ENCODE assay signal across 8 mouse cellular contexts in genomic region chr7:55841445-55841844, GRCm38 (mm10). TPM values are rescaled to one million over a fixed set of nuclear protein-coding genes. Genes with fewer than 3 reads are reported as not detected.
DNase-seq lines count a peak whose midpoint lies in the region; ATAC-seq lines count a peak whose summit lies in the region.

Gene Cyfip1 (plus strand): TSS chr7:55841745.

- ATAC-seq in neural tube, embryonic 11.5 days (ENCODE audit: insufficient read depth, low FRiP score, low TSS enrichment) = 0 out of 2 replicates have a peak, but pooled peaks have one; percentile 0
- ATAC-seq in embryonic facial prominence, embryonic 11.5 days (replicated peaks; ENCODE audit: insufficient number of reproducible peaks, low FRiP score, low TSS enrichment, low read depth) = peak; percentile 32; the same call in 1 of the 2 replicates
- ATAC-seq in heart, embryonic 12.5 days (ENCODE audit: insufficient number of reproducible peaks, low FRiP score) = no peak
- ATAC-seq in monocyte, adult 5-6 weeks (replicated peaks; ENCODE audit: insufficient number of reproducible peaks, low FRiP score, low TSS enrichment, poor library complexity, severe bottlenecking) = no peak

- no peak for DNase-seq in neural tube, embryonic 11.5 days (ENCODE audit: low spot score)
- DNase-seq in neural tube, embryonic 10.5 days (ENCODE audit: extremely low spot score, low spot score) = no peak
- peak; percentile 3 for DNase-seq in embryonic facial prominence, embryonic 11.5 days (ENCODE audit: low spot score)
- DNase-seq in left cerebral cortex, postnatal 10 days (ENCODE audit: extremely low spot score in 1 of 2, low spot score in 2 of 2) = no peak
- DNase-seq in urinary bladder, adult 18-20 months (ENCODE audit: low spot score in 2 of 2) = no peak
- DNase-seq in right cerebral cortex, postnatal 4 days = no peak

- peak within 1 kb of the TSS; percentile 73 for H3K4me2 ChIP-seq in neural tube, embryonic 11.5 days (ENCODE audit: low read depth)
- peak within 1 kb of the TSS; percentile 59 for H3K4me2 ChIP-seq in embryonic facial prominence, embryonic 11.5 days (ENCODE audit: low read depth, low read length)
- H3K4me2 ChIP-seq in heart, embryonic 12.5 days = peak within 1 kb of the TSS; percentile 96

- no peaks in the 10 kb centered on the region for H3K27me3 ChIP-seq in neural tube, embryonic 11.5 days (ENCODE audit: control insufficient read depth, insufficient read depth, low read length)
- no peaks in the 10 kb centered on the region for H3K27me3 ChIP-seq in embryonic facial prominence, embryonic 11.5 days (ENCODE audit: control insufficient read depth, insufficient read depth, low read length)
- no peaks in the 10 kb centered on the region for H3K27me3 ChIP-seq in heart, embryonic 12.5 days (replicated peaks)

- no peaks in the 10 kb centered on the region for H3K36me3 ChIP-seq in neural tube, embryonic 11.5 days (ENCODE audit: control insufficient read depth, insufficient read depth, low read length)
- no peaks in the 10 kb centered on the region for H3K36me3 ChIP-seq in embryonic facial prominence, embryonic 11.5 days (replicated peaks; ENCODE audit: control insufficient read depth, insufficient read depth, low read depth, low read length)
- H3K36me3 ChIP-seq in heart, embryonic 12.5 days = 0 out of 2 replicates have a peak, but pooled peaks cover 3% of the 10 kb centered on the region

- peak within 1 kb of the TSS; percentile 82 for H3K27ac ChIP-seq in neural tube, embryonic 11.5 days (ENCODE audit: low read depth, low read length)
- peak within 1 kb of the TSS; percentile 92 for H3K27ac ChIP-seq in embryonic facial prominence, embryonic 11.5 days (replicated peaks; ENCODE audit: low read depth, low read length)
- peak within 1 kb of the TSS; percentile 96 for H3K27ac ChIP-seq in heart, embryonic 12.5 days (ENCODE audit: poor library complexity, severe bottlenecking)

- no peaks in the 10 kb centered on the region for H3K4me1 ChIP-seq in neural tube, embryonic 11.5 days (ENCODE audit: control insufficient read depth, insufficient read depth, low read length)
- H3K4me1 ChIP-seq in embryonic facial prominence, embryonic 11.5 days (ENCODE audit: control insufficient read depth, insufficient read depth, low read length) = no peaks in the 10 kb centered on the region
- H3K4me1 ChIP-seq in heart, embryonic 12.5 days (replicated peaks) = peaks cover 18% of the 10 kb centered on the region

- H3K9me3 ChIP-seq in neural tube, embryonic 11.5 days (ENCODE audit: control insufficient read depth, low read length) = no peaks in the 10 kb centered on the region
- no peaks in the 10 kb centered on the region for H3K9me3 ChIP-seq in embryonic facial prominence, embryonic 11.5 days (replicated peaks; ENCODE audit: control insufficient read depth, low read length)
- no peaks in the 10 kb centered on the region for H3K9me3 ChIP-seq in heart, embryonic 12.5 days (replicated peaks)

- H3K4me3 ChIP-seq in neural tube, embryonic 11.5 days (ENCODE audit: low read depth, low read length) = peak within 1 kb of the TSS; percentile 80
- peak within 1 kb of the TSS; percentile 90 for H3K4me3 ChIP-seq in embryonic facial prominence, embryonic 11.5 days (ENCODE audit: low read depth, low read length)
- H3K4me3 ChIP-seq in heart, embryonic 12.5 days = peak within 1 kb of the TSS; percentile 90

- WGBS in neural tube, embryonic 11.5 days = 49% methylated on average over 7 of the region's 7 CpGs
- 53% methylated on average over 7 of the region's 7 CpGs for WGBS in embryonic facial prominence, embryonic 11.5 days
- WGBS in heart, embryonic 12.5 days = 51% methylated on average over 7 of the region's 7 CpGs

- intact Hi-C loops in left cerebral cortex, postnatal 10 days (cut with DNase I) = loop anchor here (5.0 kb wide), 1 partner anchor 36 kb away; no protein-coding TSS in a partner anchor

- H3K9ac ChIP-seq in neural tube, embryonic 11.5 days (ENCODE audit: low read length) = peak within 1 kb of the TSS; percentile 95
- H3K9ac ChIP-seq in embryonic facial prominence, embryonic 11.5 days (replicated peaks; ENCODE audit: low read length) = peak within 1 kb of the TSS; percentile 96
- H3K9ac ChIP-seq in heart, embryonic 12.5 days = peak within 1 kb of the TSS; percentile 95

RNA-seq across cellular contexts. Expression of gene Cyfip1, which starts in this region (rescaled TPM):
- polyA plus RNA-seq in neural tube, embryonic 11.5 days (2014; fragmentation: Nextera tagmentation; extraction: Ambion mirVana) = 87.9 and 90.7 TPM in 2 replicates
- polyA plus RNA-seq in embryonic facial prominence, embryonic 11.5 days (2014; fragmentation: Nextera tagmentation; extraction: Ambion mirVana) = 120 and 122 TPM in 2 replicates
- 58.5 and 60.9 TPM in 2 replicates for polyA plus RNA-seq in heart, embryonic 12.5 days (2016; fragmentation: Nextera tagmentation; extraction: Ambion mirVana)
- total RNA-seq in left cerebral cortex, postnatal 10 days (2021) = 10 to 100 TPM; 70.0 to 70.8 TPM
- 93.0 to 117 TPM (median 105 TPM) in 3 replicates for total RNA-seq in monocyte, adult 5-6 weeks (2017)

Comparison
In these comparisons a context has a peak if more than half of its experiments do, and no peak if none do; other contexts are left out.
1. ATAC-seq: peak in neural tube, embryonic 11.5 days (single experiment) and embryonic facial prominence, embryonic 11.5 days (single experiment); none in heart, embryonic 12.5 days (single experiment) and monocyte, adult 5-6 weeks (single experiment).
2. Peak in every context shown above with its lines, with median percentiles within 50 percentile points of each other: H3K27ac ChIP-seq, H3K4me2 ChIP-seq, H3K4me3 ChIP-seq and H3K9ac ChIP-seq.